Mouse (Mus musculus): Measurements from ENCODE around the gene Vmn1r213.

The Vmn1r213 gene

GRCm38 (mm10) chr13:23007356-23007755 is at the start of gene Vmn1r213:
Gene Vmn1r213, plus strand, starts transcription at chr13:23007656.
- DNase-seq (ENCODE audit: low spot score in 2 of 2): no peak

- DNase-seq (ENCODE audit: low spot score in 2 of 2): no peak
Measured at GRCm38 (mm10) chr13:22990214-22990891, 17.1 kb upstream of the Vmn1r213 start.

GRCm38 (mm10) chr13:22992178-22992700 is 15.2 kb upstream of the Vmn1r213 start:
- DNase-seq (ENCODE audit: low spot score in 2 of 2): no peak

GRCm38 (mm10) chr13:22992721-22993120 is 14.7 kb upstream of the Vmn1r213 start:
- DNase-seq (ENCODE audit: low spot score in 2 of 2): no peak

- DNase-seq (ENCODE audit: low spot score in 2 of 2): no peak
Measured at GRCm38 (mm10) chr13:23018158-23018557, 10.7 kb downstream of the Vmn1r213 start.

GRCm38 (mm10) chr13:23024812-23025211 is 17.4 kb downstream of the Vmn1r213 start:
- DNase-seq (ENCODE audit: low spot score in 2 of 2): no peak

- no peak for DNase-seq (ENCODE audit: low spot score in 2 of 2)
Measured at GRCm38 (mm10) chr13:23030118-23030517, 22.7 kb downstream of the Vmn1r213 start, which contains the start of gene Vmn1r214. Gene Vmn1r214, plus strand, starts transcription at chr13:23030418.

GRCm38 (mm10) chr13:23057778-23058177 is 50.3 kb downstream of the Vmn1r213 start:
- DNase-seq (ENCODE audit: low spot score in 2 of 2): no peak
